Mouse (Mus musculus) CD4-positive, CD25-positive, alpha-beta regulatory T cell, adult 9 weeks (primary cell): ENCODE data around the gene Crb2. TPM values are rescaled to one million over a fixed set of nuclear protein-coding genes. Genes with fewer than 3 reads are reported as not detected.

Experiments used
- polyA plus RNA-seq: library from polyadenylated mRNA; unstranded; fragments of 100-300 nt; shearing (Covaris generic); gene quantifications from one replicate; pipeline ENCODE4 v1.2.1, GENCODE M21; 2017

Gene Crb2
- not detected for polyA plus RNA-seq

DNA sequence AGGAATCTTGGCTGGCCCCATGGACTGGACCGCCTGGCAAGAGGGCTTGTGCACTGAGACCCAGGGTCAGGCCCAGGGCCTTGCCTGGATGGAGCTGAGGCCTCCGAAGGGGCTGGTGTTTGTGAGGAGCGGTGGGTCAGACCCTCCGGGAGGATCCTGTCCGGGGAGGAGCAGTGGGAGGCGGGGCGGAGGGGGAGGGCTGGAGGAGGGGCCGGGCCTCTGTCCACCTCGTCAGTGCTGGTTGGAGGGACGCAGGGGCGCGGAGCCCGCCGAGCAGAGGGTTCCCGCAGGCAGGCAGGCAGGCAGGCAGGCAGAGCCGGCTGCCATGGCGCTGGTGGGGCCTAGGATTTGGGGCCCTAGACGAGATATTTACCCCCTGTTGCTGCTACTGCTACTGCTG, at the start of gene Crb2:
Crb2 (plus strand) TSS at position 234 of the 400 bp plus-strand sequence.

Other genes starting within 250 kb of the Crb2 start
- gene Strbp, start 72.4 kb upstream of the Crb2 start, polyA plus RNA-seq = 6.0 TPM